Mouse (Mus musculus): ENCODE data around the gene Clba1.

Gene Clba1

DNA sequence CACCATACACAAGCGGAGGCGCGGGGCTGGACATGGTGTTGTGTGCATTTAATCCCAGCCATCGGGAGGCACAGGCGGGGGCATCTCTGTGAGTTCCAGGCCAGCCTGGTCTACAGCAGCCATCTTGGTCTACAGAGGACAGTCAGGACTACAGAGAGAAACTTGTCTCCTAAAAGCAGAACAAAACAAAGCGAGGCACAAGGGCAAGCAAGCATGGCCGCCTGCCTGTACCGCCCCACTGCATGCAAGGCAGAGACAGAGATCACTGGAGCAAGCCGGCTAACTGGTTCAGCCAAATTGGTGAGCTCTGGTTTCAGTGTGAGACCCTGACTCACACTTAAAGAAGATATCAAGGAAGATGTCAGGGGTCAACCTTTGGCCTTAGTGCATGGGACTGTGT, 41.6 kb downstream of the Clba1 start:
- no peak for DNase-seq (ENCODE audit: low spot score in 2 of 2)

DNA sequence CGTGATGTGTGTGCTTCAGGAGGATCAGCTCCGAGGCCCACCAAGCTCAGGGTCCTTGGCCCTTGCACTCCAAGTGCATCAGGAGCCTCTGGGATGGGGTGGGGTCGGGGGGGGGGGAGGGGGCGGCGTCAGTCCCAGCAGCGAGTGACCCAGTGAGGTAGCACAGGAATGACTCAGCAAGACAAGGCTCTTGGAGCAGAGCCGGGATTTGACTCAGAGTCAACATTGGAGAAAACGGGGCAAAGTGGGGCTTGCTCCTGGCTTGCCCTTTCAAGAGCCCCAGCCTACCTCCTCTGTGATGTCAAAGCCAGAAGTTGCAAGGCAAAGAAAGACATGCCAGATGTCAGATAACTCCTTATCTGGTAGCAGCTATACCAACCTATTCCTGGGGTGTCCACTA, 42.4 kb downstream of the Clba1 start:
- DNase-seq (ENCODE audit: low spot score in 2 of 2): no peak

DNA sequence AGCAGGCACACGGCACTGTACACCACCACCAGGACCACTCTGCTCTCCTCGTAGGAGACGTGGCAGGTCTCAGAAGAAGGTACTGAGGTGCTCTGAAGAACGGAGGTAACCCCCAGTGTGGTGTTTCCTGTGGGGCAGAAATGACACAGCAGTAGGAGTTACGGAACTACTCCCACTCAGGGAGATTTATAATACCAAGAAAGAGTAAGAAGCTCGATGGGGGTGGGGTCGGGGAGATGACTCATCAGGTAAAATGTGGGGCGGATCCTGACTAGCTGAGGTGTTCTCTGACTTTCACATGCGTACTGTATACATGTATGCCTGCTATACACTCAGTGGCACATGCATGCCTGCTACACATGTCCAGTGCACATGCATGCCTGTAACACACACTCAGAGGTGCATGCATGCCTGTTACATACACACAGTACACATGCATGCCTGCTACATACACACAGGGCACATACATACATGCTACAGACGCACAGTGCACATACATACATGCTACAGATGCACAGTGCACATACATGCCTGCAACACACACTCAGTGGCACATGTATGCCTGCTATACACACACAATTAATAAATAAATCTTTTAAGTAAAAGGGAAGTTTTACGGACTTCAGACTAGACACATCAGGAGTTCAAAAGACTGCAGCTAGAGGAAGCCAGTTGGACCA, 44.5 kb downstream of the Clba1 start:
- DNase-seq (ENCODE audit: low spot score in 2 of 2): no peak

- DNase-seq (ENCODE audit: low spot score in 2 of 2): no peak
Measured at GRCm38 (mm10) chr12:112854610-112855333, 46.0 kb downstream of the Clba1 start.

- no peak for DNase-seq (ENCODE audit: low spot score in 2 of 2)
Measured at GRCm38 (mm10) chr12:112856338-112856737, 47.6 kb downstream of the Clba1 start.

DNA sequence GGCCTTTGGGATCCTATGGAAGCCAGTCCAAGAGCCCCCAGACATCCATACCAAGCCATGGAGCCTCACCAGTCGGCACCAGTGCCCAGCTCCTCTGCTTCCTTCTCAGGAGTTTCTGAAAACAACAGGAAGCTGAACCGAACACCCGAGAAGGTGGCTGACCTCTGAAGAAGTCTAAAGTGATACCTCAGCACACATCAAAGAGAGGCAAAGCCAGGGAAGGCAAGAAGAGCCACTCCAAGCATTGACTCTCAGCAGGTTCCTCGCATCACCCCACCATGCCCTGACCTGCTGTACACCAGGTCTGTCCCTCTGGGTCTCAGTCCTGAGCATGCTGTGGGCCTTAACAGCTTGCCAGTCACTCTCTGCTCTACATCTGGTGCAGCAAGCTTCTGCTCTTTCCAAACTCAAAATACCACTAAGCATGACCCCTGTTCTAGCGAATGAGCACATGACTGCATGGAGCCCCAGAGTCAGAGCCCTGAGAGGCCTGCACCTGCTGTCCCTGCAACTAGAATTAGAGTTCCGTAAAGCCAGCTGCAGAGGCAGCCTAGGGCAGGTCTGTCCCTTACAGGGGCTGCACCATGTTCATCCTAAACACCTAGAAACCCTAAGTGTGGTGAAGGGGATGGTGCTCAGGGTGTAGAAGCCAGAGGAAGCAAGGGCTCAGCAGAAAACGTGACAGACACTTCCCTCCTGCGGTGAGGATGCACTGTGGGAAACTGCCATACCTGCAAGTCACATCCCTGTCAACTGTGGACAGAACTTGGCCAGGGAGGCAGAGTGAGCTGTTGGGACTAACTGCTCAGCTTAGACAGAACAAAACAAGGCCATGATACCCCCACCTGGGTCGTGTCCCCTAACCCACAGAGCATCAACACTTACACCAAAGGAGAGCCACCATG, 48.5 kb downstream of the Clba1 start:
- no peak for DNase-seq (ENCODE audit: low spot score in 2 of 2)

GRCm38 (mm10) chr12:112858581-112859336, 50.0 kb downstream of the Clba1 start:
- no peak for DNase-seq (ENCODE audit: low spot score in 2 of 2)

DNA sequence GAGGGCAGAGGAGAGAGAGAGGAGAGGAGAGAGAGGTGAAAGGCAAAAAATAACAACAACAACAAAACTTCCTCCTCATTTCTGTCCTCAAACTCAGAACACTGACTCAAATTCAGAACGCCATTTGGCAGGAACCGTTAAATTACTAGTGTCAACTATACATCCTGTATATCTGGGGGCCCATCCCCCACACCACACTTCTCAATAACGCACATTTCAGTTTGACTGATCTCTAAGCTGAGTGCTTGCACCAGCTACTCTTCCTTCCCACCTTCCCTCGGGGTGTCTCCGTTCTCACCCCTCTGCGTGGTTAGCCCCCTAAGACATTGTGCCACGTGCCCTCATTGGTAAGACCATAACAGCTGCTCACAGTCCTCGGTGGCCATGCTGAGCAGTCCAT, 51.2 kb downstream of the Clba1 start:
- no peak for DNase-seq (ENCODE audit: low spot score in 2 of 2)

- no peak for DNase-seq (ENCODE audit: low spot score in 2 of 2)
Measured at GRCm38 (mm10) chr12:112860765-112861164, 52.0 kb downstream of the Clba1 start.

- DNase-seq (ENCODE audit: low spot score in 2 of 2): no peak
Measured at GRCm38 (mm10) chr12:112861911-112862321, 53.2 kb downstream of the Clba1 start.

DNA sequence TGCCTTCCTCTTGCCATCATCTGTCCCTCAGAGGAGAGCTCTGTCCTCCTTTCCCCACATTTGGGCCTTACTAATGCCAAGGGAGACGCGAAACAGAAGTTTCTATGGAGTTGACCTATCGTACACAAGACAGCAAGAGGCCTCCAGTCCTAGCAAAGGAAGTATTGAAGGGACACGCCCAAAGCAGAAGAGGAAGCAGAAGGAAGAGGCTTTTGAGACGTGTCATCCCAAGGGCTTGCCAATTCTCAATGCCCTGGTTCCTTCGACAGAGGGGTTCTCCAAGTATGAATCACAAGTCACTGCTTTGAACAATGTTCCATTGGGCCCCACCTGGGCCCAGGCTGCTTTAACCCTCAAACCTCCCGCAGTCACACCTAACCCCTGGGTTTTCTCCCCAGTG, 56.1 kb downstream of the Clba1 start:
- no peak for DNase-seq (ENCODE audit: low spot score in 2 of 2)

All from urinary bladder, postnatal 4 days (tissue).